Mouse (Mus musculus): Measurements from ENCODE around the gene Sh3bp1.
"Not testable (repeated sequence)": the region's sequence is repeated elsewhere in the genome, so short reads cannot be mapped to it uniquely, and the experiment has no call there.

Gene Sh3bp1

DNA sequence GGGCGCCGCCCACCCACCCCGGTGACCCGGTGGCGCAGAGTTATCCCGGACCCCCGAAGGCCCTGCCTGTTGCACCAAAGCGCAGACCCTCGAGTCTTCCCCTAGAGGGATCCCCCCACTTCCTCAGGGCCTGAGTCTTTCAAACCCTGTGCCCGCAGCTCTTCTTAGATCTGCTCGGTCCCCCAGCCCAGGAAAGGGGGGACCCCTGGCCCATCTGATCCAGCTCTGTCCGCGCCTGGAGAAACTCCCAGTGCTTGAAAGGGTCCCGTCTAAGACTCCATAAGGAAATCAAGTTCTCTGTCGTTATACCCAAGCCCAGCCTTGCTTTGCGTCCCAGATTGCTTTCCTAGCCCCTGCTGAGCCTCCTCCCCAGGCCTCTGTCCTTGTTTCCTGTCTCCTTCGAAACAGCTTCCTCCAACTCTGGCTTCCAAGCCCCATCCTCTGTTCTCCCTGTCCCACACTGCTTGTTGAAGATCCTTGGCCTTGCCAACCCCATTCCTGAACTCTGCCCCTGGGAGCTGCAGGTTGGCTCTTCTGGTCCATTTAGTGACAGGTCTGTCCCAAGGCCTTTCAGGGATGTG lies 21.7 kb upstream of the Sh3bp1 start:
- DNase-seq: no peak

DNA sequence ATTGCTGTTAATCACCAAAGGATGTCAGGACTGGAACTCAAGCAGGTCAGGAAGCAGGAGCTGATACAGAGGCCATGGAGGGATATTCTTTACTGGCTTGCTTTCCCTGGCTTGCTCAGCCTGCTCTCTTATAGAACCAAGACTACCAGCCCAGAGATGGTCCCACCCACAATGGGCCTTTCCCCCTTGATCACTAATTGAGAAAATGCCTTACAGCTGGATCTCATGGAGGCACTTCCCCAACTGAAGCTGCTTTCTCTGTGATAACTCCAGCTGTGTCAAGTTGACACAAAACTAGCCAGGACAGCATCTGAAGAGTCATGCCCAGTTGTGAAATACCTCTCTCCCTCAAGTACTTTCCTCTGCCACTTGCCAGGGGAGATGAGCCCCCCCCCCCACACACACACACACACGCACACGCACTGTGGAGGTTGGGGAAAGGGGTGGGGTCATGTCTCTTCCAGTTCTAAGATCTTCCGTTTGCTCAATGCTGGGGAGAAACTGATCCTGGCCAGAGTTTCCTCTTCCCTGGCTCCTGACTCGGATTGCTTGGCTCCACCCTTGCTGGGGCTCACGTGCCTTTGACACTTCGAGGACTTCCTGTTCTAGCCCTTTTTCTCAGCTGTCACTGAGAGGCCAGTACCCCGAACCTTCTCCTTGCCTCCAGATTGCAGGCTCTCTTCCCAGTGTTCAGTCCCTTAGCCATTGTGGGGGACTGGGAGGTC lies 20.6 kb upstream of the Sh3bp1 start:
- not testable (repeated sequence) for DNase-seq

DNA sequence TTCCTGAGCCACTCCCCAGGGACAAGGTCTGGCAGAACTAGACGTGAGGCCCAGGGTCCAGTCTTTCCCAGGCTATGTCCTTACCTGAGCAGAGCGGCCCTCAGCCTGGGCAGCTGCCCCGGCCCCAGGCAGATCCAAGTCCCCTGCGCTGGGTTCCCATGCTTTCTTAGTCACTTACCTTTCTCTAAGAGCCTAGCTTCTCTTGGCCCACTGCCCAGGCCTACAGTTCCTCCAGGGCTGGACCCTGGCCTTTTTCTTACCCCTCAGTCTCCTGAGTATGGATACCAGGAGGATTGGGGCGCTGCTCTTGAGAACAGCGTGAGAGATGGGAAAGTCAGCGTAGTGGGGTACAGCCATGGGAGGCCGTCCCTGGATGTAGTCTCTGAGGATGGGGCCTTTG lies 19.1 kb upstream of the Sh3bp1 start:
- no peak for DNase-seq

DNA sequence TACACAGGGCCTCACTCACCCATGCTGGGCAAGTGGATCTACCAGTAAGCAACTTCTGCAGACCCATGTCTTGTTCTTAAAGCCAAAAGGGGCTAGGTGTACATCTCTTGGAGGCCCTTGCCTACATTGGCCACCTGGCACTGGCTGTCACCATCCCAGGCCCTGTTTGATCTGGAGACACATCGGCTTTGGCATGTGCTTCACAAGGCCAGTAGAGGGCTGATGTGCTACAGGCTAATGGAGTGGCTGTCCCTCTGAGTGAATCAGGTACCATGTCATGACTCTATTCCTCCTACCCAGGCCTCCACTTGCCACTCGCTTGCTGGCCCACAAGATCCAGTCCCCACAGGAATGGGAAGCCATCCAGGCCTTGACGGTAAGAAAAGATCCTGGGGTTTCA lies 17.7 kb upstream of the Sh3bp1 start:
- no peak for DNase-seq

GRCm38 (mm10) chr15:78889401-78889853 lies 10.1 kb upstream of the Sh3bp1 start:
- DNase-seq: no peak

GRCm38 (mm10) chr15:78892440-78892839 lies 7.1 kb upstream of the Sh3bp1 start:
- DNase-seq: no peak

DNA sequence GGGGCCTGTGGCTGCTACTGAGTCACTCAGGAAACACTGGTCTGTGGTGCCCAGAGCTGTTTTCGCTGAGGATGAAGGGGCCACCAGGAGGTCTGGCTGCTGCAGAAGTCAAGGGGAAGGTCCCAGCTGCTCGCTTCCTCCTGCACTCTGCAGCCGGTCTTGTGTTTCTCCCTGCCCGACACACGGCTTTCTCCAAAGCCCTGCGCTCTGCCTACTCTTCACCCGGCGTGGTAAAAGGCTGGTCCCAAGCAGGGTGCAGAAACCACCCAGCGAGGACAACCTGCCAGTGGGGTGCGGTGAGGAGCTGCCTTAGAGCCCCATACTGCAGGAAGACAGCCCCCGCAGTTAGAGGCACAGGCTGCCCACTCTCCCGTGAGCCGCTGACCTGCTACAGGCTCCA lies 4.8 kb upstream of the Sh3bp1 start:
- no peak for DNase-seq

DNA sequence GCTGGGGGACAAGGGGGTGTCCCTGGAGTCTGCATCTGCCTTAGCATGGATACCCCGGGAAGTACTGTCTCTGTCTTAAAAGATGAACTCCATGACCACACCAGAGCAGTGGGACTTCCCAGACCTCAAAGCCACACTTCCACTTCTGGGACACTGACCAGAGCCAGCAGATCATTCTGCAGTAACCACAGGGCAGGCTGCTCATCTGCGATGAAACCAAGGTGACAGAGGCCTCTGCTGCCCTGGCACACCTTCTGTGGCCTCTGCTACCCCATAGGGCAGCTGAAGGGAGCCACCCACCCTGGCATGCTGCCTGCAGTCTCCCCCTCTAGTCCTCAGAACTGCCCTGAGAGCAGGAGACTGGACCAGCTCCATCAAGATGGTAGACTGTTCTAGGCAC lies 3.8 kb upstream of the Sh3bp1 start:
- DNase-seq: no peak

- no peak for DNase-seq
Measured at GRCm38 (mm10) chr15:78896149-78896548, 3.4 kb upstream of the Sh3bp1 start.

- DNase-seq: no peak
Measured at GRCm38 (mm10) chr15:78897488-78897887, 2.1 kb upstream of the Sh3bp1 start.

- no peak for DNase-seq
Measured at GRCm38 (mm10) chr15:78898507-78899001, 1.0 kb upstream of the Sh3bp1 start.

GRCm38 (mm10) chr15:78899409-78899739 lies 194 bp upstream of the Sh3bp1 start, which contains the start of gene Gm49510:
TSS of gene Gm49510 (plus strand) at chr15:78899667.
- DNase-seq: no peak

DNA sequence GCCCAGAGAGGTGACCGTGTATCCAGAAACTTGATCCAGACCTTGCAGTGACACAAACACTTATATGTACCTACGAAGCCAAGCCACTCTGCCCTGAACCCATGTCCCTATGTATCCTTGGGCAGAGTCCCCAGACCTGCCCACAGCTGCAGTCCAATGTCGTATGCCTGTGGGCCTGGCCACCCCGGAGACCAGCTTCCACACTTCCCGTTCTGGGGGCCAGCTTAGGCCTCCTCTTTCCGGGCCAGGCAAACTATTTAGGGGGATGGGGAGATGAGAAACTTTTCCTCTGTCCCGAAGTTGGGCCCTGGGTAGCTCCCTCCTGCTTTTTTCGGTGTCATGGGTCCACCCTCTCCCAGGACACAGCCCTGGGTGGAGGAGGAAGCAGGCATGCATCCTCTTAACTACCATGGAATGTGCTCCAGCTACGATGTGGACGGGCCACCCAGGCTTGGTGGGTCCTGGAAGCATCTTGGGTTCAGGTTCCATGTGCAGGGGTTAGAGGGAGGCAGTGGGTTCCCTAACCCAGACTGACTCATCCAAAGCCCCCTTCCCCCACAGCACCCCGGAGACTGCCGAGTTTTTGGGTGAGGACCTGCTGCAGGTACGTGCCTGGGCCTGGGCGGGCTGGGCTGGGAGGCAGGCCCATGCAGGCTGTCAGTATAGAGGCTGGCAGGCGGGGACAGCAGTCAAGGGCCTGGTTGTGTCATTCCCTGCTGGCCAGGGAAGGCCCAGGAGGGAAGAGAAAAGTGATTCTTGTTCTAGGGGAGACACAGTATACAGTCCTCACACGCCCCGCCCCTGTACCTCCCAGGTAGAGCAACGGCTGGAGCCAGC lies 1.2 kb downstream of the Sh3bp1 start:
- DNase-seq: no peak

GRCm38 (mm10) chr15:78901422-78901789 lies 1.8 kb downstream of the Sh3bp1 start:
- no peak for DNase-seq

DNA sequence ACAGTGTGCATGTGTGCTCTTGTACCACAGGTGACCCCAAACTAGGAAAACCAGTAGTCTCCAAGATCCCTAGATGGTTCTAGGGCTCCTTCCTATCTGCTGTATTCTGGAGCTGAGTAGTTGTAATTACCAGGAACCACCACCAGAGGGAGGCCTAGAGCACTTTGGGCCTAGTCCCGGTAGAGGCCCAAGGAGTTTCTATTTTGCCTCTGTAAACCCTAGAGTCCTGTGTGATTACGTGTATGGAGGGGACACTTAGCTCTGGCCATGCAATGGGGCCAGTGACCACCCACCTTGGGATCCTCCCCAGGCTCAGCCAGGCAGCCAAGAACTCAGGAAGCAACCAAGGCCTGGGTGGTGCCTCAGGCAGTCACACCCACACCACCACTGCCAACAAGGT lies 3.7 kb downstream of the Sh3bp1 start:
- peak; percentile 78 for DNase-seq

DNA sequence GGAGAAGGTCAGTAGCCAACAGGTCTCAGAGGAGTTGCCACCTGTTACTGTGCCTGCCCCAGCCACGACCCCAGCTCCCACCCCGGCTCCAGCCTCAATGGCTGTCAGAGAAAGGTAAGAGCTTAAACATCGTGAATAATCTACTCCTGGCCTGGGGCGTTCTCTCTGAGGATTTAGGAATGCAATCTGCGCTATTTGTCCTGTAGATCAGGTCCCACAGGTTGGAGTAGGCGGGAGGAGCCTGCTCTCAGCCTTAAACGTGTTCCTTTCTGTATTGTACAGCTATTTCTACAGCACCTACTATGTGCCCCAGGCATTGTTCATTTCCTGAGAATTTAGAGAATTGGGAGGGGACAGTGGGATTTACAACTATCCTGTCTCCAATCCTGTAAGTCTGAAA lies 8.8 kb downstream of the Sh3bp1 start:
- no peak for DNase-seq

GRCm38 (mm10) chr15:78908982-78909381 lies 9.4 kb downstream of the Sh3bp1 start:
- DNase-seq: no peak

DNA sequence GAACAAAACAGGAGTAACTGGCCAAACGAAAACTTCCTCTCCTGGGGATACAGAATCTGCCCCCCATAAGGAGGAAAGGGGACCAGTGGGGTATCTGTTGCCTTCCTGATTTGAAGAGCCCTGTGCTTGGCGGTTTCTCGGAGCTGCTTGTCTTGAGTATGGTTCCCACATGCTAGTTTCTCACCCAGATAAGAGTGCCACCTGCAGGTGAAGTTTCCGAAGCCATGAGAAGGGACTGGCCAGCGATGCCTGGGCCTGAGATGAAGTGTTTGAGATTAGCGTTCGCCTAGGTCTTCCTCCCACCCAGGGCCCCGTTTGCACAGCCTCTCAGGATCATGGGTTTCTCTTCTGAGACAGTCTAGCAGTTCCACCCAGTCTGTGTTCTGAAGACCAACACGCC lies 12.5 kb downstream of the Sh3bp1 start:
- DNase-seq: peak; percentile 68

DNA sequence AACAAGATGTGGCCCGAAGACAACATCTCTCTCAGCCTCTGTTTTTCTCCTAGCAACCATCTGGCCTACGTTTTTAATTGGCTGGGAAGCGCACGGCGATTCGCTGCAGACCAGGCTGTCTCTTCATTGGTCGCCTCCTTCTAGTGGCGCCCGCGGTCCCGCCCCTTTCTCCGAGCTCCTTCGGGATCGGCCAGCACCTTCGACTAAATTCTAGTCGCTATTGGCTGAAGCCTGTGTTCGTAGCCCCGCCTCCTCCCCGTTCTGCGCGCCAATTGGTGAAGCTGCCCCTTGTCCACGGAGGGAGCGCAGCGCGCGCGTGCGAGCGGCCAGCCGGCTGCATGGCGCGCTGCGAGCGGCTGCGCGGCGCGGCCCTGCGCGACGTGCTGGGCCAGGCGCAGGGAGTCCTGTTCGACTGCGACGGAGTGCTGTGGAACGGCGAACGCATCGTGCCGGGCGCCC lies 14.1 kb downstream of the Sh3bp1 start, which contains the start of gene Pdxp:
Gene Pdxp (plus strand): TSS at position 288 of the 459 bp plus-strand sequence.
- peak; percentile 99 for DNase-seq

- peak; percentile 84 for DNase-seq
Measured at GRCm38 (mm10) chr15:78914091-78914822, 14.7 kb downstream of the Sh3bp1 start.

GRCm38 (mm10) chr15:78914823-78915659 lies 15.5 kb downstream of the Sh3bp1 start:
- DNase-seq: no peak

DNA sequence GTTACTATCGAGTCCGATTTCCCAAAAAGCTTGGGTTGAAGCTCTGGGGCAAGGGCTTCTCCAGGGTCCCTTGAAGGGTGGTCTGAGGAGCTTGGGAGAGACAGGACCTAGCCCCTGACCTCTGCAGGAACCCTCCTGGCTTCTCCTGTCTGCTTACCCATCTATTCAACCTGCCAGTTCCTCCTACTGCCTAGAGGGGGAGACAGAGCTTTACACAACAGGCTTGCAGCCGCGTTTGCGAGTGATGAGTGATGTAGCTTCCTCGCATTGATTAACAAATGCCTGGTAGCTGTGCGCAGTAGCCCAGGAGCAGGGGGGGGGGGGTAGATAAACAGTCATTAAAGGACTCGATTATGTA lies 16.1 kb downstream of the Sh3bp1 start:
- DNase-seq: peak; percentile 91

Measured in embryo, embryonic 11 days (tissue).